Mouse (Mus musculus) induced T-regulatory cell, adult 2 months (primary cell): Measurements from ENCODE around the gene Ptpn12.

Source experiments
- DNase-seq: peaks from one replicate; pipeline ENCODE4 v3.0.0-alpha.2; 2012; ENCODE audit warnings: low read depth

The Ptpn12 gene

GRCm38 (mm10) chr5:20951666-20952281 lies 103.9 kb downstream of the Ptpn12 start:
- peak; percentile 97 for DNase-seq

DNA sequence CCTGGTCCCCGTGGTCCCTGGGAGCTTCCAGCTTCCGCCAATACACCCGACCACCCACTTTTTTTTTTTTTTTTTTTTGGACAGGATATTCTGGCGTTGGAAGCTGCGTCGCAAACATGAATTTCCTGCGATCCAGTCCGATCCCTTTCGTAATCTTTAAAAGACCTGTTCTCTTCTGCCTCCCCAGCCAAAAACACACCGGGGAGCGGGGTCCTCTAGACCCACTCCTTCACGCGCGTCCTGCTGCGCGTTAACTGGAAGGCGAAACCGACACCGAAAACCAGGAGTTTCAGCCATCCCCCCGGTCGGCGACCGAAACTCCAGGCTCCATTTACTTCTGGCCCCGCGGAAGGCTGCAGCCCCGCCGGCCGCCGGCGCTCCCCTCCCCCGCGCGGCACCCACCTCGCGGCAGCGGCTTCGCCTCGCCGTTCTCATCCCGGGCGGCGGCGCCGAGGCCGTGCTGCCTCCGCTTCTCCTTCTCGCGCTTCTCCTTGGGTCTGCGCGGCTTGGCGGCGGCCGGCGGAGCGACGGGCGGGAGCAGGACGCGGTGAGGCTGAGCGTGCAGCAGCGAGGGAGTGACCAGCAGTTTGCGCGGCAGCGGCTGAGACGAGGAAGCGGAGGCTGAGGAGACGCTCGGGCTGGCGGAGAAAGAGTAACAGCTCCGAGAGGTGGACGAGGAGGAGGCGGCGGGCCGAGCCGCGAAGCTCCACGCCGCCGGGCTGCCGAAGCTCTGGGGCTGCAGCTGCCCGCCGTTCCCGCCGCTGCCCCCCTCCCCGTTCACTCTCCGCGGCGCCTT lies 104.7 kb downstream of the Ptpn12 start:
- peak; percentile 58 for DNase-seq

DNA sequence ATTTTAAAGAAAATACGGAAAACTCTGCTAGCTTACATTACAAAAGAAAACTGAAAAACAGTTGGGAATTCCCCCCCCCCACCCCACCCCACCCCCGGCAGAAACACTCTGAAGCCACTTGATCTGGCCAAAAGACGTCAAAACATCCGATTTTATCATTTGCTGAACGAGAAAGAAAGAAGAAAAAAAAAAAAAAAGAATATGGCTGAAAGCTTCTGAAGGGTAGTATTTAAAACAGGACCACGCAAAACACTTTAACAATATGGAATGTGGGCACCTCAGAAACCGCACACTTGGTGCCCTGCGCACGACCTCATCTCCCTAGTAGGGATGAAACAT lies 105.2 kb downstream of the Ptpn12 start:
- DNase-seq, result peak; percentile 77

DNA sequence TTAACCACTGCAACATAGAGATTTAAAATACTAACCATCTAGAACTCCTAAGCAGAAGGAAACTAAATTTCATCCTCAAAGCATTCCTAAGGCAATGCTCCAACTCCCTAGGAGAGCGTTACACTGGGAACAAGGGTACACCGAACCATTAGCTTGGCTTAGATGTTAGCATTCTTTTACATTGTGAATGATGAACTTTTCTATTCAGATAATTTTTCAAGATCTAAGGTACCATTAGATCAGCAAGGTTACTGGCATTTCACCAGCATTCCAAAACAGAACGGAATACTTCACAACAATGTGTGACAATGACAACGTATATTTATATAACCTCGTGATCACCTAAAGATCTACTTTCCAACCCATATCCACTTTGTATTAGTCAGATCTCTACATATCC lies 105.6 kb downstream of the Ptpn12 start:
- DNase-seq, result no peak

GRCm38 (mm10) chr5:20946906-20947305 lies 108.8 kb downstream of the Ptpn12 start:
- DNase-seq, result peak; percentile 55

- peak; percentile 87 for DNase-seq
These were observed 110.6 kb downstream of the Ptpn12 start for GRCm38 (mm10) chr5:20944961-20945748.

DNA sequence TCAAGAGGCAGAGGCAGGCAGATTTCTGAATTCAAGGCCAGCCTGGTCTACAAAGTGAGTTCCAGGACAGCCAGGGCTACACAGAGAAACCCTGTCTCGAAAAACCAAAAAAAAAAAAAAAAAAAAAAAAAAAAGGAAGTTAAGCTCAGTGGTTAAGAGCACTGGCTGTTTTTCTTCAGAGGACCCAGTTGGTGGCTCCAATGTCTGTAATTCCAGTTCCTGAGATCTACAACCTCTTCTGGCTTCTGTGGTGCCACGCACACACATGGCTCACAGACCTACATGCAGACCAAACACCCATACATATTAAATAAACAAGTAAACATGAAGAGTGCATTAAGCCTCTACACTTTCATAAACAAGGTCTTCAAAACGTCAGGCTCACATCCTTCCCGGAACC lies 111.9 kb downstream of the Ptpn12 start:
- peak; percentile 57 for DNase-seq

GRCm38 (mm10) chr5:20942523-20942922 lies 113.2 kb downstream of the Ptpn12 start:
- peak; percentile 58 for DNase-seq

DNA sequence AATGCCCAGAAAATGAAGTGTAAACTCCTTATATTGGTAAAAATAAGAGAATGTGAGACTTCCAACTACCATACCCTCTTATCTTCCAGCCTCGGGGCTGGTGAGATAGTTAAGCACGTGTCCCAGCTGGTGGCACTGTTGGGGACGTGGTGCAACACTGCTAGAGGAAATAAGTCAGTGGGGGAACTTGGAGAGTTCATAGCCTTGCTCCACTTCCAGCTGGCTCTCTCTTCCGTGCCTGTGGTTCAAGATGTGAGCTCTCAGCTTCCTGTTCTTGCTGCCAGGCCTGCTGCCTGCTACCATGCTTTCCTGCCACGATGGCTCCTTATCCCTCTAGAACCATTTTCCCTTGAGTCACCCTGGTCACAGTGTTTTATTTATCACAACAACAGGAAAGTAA lies 114.5 kb downstream of the Ptpn12 start:
- peak; percentile 76 for DNase-seq

DNA sequence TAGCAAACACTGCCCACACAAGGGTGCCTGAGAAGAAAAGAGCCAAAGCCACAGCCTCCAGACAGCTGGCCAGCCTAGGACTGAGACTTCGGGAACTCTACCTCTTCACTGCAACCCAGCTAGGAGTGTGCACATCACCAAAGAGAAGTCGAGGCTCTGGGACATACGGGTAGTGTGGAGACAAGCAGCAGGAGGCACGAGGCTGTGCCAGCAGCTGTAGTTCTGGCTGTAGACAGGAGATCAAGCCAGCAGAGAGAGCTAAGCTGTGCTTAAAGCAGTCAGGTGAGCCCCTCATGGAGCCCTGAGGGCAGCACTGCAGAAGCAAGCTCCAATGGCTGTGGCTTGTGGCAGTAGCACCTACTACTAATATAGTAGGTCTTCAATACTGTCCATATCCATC lies 115.0 kb downstream of the Ptpn12 start:
- peak; percentile 11 for DNase-seq

- DNase-seq, result no peak
These were observed 115.6 kb downstream of the Ptpn12 start for GRCm38 (mm10) chr5:20940040-20940571.

GRCm38 (mm10) chr5:20938523-20938922 lies 117.2 kb downstream of the Ptpn12 start:
- DNase-seq, result peak; percentile 67
